Mouse (Mus musculus) cerebellum, adult 9-10 months (tissue): ENCODE data around the gene Lpcat3.
"Not testable (repeated sequence)": the region's sequence is repeated elsewhere in the genome, so short reads cannot be mapped to it uniquely, and the experiment has no call there.

Experiments
- DNase-seq: peaks from one replicate; pipeline ENCODE4 v3.0.0; 2022

Lpcat3 gene

GRCm38 (mm10) chr6:124679486-124679885 lies 16.7 kb downstream of the Lpcat3 start:
- DNase-seq, result no peak

DNA sequence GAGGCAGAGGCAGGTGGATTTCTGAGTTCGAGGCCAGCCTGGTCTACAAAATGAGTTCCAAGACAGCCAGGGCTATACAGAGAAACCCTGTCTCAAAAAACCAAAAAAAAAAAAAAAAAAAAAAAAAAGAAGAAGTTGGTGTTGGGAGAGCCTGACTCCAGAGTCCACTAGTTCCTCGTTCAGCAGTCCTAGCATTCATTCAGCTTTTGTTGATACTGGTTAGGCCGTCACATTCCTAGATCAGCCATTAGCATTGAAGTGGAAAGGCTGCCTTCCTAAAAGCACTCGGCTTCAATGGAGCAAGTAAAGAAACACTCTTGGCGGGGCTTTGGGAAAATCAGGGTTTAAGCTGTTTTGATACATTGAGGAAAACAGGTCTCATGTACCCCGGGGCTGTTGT lies 19.5 kb downstream of the Lpcat3 start:
- DNase-seq, result not testable (repeated sequence)

- DNase-seq, result no peak
Observed at GRCm38 (mm10) chr6:124683591-124684417, 21.0 kb downstream of the Lpcat3 start.

DNA sequence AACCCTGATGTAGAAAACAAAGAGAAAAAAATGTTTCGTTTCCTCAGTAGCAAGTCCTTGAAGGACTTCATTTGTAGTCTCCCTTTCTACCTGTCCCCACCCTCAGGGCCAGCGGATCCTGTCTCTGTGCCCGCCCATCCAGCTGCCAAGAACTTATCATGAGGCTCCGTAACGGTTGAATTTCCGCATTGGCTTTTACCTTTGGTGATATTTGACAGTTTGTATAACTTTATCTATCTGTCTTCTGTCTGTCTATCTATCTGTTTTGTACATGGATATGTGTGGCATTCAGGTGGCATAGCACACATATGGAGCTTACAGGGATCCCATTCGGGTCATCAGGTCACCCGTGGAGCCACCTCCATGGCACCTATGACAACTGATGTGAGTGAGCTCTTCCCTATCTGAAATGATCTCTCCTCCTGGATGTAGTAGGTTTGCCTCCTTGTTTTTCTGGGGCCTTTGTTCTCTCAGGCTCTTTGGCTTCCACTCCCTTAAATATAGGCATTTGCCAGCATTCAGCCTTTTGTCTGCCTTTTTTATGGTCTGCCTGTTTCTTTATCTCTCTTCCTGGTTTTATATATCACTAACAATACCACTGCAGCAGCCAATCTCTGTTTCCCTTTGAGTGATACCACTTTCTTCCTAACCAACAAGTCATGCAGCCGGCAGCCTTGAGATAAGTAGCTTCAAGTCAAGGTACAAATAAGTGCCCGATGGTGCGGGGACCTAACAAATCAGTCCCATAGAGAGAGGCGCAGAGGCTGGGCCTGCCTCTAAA lies 23.0 kb downstream of the Lpcat3 start:
- DNase-seq, result no peak

DNA sequence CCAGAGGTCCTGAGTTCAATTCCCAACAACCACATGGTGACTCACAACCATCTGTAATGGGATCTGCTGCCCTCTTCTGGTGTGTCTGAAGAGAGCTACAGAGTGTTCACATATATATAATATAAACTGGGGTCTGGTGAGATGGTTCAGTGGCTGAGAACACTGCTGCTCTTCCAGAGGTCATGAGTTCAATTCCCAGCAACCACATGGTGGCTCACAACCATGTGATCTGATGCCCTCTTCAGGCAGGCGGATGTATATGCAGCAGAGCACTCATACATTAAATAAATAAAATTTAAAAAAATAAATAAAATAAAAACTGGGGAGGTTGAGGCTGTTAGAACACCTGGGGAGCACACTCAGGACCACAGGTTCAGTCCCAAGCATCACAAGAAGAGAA lies 23.8 kb downstream of the Lpcat3 start:
- not testable (repeated sequence) for DNase-seq

DNA sequence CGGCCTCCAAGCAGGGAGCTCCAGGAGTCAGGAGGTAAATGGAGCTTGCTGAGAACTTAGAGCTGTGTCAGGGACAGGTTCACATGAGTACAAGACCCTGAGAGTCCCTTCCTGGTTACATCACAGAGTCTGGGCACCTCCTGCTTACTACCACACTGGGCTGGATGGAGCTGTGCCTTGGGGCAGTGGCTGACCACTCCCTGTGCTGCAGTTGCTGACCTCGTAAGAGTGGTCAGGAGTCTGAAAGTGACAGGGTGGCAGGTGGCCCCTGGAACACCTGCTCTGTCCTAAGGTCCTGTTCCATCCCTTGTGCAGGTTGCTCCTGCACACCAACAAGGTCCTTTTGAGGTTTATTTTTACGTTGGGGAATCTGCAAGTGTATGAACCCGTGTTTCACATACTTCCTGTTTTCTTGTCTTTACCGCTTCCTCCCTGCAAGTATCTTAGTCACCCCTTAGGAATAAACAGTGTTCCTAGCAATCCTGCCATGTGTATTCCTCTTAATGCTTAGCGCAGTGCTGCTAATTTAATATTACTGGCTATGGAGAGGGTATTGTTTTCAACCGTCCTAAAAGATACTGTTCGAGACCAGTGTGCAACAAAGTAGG lies 25.4 kb downstream of the Lpcat3 start:
- no peak for DNase-seq

DNA sequence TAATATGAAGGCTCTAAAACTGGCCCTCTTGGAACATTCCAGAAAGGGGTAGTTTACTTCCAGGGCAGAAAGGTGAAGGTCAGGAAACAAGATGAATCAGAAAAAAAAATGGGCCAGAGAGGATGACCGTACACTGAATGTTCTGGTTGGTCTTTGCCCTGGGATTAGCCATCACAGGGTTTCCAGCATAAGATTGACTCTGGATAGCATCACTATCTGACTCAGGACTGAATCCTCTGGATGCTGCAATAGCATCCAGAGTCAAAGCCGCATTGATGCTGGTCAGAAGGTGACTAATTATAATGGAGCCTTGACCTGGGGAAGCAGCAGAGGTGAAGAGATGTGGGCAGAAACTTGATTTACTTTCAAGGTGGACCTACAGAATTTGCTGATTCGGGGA lies 26.2 kb downstream of the Lpcat3 start:
- DNase-seq, result no peak

- DNase-seq, result no peak
Observed at GRCm38 (mm10) chr6:124690517-124690916, 27.7 kb downstream of the Lpcat3 start.

GRCm38 (mm10) chr6:124693243-124693981 lies 30.6 kb downstream of the Lpcat3 start:
- DNase-seq, result no peak

DNA sequence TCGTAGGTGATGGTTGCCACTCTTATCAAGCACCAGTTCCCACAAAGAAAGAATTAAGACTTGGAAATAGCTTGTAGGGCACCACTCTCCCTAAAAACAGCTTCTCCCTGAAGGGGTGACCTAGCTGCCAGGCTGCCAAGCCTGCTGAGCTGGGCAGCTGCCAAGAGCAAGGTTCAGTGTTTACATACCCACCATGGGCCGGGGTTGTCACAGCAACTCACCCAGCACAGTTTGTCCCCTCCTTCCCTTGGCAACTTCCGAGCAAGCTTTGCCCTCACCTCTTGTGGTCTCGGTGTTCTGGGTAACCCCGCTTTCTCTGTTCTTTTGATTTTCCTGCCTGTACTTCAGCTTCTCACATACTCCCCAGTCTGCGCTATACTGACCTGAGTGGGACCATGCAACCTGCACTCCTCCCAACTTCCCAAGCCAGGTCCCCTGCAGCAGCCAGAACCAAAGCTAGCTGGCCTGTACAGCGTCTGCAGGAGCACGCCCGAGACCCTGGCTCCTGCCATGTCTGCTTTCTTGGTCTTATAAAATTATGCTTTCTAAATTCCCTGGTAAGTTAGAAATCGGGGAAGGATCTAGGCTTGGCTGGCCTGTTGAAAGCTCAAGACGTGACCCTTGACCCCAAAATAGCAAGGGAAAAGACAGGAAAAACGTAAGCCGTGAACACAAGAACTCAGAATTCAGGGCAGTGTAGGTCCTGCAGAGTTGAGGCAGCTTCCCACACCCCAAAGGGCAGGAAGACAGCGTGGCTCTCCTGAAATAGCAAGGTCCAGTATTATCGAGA lies 31.5 kb downstream of the Lpcat3 start:
- peak; percentile 72 for DNase-seq

GRCm38 (mm10) chr6:124696441-124697150 lies 33.8 kb downstream of the Lpcat3 start:
- no peak for DNase-seq

DNA sequence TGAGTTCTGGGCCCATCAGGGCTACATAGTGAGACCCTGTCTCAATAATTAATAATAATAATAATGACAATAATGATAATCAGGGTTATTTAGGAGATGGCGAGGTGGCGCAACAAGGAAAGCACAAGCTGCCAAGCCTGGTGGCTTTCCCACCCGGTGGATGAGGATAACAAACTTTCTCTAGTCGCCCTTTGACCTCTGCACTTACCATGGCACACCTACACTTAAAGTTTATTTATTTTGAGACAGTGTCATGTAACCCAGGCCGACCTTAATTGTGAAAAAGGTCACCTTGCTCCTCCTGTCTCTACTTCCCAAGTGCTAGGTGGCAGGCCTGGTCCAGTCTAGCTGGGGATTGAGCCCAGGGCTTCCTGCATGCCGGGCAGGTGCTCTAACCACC lies 35.9 kb downstream of the Lpcat3 start:
- no peak for DNase-seq

GRCm38 (mm10) chr6:124699366-124699765 lies 36.5 kb downstream of the Lpcat3 start:
- DNase-seq, result no peak

DNA sequence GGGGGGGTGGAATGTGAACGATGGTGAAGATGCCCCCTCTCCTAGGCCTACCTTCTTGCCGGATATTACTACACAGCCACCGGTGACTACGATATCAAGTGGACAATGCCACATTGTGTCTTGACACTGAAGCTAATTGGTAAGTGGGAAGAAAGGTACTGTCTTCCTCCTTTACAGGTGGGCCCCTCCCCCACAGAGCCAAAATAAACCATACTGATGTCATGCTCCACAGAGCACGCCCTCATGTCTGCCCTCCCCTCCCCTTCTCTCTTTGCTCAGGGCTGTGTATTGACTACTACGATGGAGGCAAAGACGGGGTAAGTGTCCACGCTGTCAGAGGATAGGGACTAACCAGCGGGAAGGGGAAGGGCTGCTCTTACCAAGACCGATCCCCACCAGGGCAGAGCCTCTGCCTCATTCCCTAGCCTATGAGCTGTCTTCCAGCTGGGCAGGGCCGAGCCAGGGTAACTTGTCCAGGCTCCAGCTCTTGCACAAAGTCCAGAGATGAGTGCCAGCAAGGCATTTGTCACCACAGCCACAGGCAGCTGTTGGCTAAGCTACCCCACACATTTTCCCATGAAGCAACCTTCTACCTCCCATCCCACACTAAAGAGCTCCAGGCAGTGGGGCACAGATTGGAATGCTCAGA lies 37.3 kb downstream of the Lpcat3 start:
- no peak for DNase-seq

GRCm38 (mm10) chr6:124701338-124701737 lies 38.5 kb downstream of the Lpcat3 start:
- no peak for DNase-seq

DNA sequence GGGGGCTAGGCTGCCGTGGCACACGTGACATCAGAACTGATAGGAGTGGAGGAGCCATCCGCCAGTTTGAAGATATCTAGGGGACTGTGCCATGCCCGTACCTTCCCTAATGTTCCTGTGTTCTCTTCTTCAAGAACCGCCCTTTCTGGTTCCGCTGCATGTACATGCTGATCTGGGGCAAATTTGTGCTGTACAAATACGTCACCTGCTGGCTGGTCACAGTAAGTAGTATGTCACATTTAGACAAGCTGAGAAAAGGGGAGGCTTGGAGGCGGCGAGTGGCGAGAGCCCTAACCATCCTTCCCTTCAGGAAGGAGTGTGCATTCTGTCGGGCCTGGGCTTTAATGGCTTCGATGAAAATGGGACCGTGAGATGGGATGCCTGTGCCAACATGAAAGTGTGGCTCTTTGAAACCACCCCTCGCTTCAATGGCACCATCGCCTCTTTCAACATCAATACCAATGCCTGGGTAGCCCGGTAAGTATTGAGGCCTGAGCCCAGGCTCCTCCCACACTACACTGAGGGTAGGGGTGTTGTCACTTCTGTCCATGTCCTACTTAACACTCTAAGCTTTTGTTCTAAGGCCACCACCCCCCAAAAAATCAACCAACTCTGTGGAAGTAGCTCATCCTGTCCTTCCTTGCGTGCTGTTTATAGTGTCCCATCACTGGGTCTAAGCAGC lies 39.4 kb downstream of the Lpcat3 start:
- no peak for DNase-seq

DNA sequence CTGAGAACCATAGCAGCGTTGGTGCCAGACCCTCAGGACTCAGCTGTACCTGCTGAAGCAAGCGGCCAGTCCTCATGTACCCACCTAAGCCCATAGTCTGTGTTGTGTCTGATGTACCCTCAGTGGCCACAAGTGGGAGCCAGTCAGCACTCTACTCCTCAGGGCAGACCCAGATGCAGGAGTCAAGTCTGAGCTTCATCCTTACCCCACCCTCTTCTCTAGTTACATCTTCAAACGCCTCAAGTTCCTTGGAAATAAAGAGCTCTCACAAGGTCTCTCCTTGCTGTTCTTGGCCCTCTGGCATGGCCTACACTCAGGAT lies 39.9 kb downstream of the Lpcat3 start:
- DNase-seq, result peak; percentile 77

GRCm38 (mm10) chr6:124703789-124704188 lies 41.0 kb downstream of the Lpcat3 start:
- DNase-seq, result no peak

- no peak for DNase-seq
Observed at GRCm38 (mm10) chr6:124704417-124704816, 41.6 kb downstream of the Lpcat3 start.

DNA sequence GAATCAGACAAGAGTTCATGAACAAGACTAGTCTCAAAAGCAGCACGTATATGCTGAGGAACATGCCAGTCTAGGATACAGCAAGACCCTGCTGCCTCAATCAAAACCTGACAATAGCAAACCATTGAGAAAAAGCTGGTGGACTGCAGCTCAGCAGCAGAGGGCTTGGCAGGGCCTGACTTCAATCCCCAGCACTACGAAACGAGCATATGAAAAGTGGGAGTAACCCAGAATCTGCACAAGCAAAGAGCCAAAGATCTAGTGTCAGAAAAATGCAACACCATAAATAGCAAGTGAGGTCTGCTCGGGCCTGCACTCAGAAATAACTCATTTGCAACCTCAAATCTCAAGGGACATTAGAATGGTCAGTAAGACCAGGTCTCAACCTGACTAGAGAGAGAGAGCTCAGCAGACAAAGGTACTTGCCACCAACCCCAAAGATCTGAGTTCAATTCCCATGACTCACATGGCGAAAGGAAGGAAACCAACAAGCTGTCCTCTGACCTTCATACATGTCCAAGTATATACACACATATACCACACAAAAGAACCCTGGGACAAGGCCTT lies 43.3 kb downstream of the Lpcat3 start:
- DNase-seq, result no peak
